Mouse (Mus musculus): Measurements from ENCODE around the gene Wdr17. TPM values are rescaled to one million over a fixed set of nuclear protein-coding genes. Genes with fewer than 3 reads are reported as not detected.

Gene Wdr17
- total and polyA plus RNA-seq, 3 experiments = 0.13 to 0.83 (median 0.64) TPM

GRCm38 (mm10) chr8:54822956-54823355, 64.0 kb downstream of the Wdr17 start:
- dilution Hi-C loops (cut with MboI; ENCODE audit: extremely low pct_ligation_motif_present, extremely low pct_unique_long_range_greater_than_20kb, low sequenced_read_pairs) = no loop called here
- Histone ChIP-seq H3K36me3 (replicated peaks in 1 of 2; ENCODE audit: control insufficient read depth in 1 of 2, insufficient read depth in 1 of 2, low read length in 1 of 2) (no peaks in the 10 kb centered on the region), H3K4me3 (replicated peaks in 1 of 3; ENCODE audit: low read depth in 2 of 3, low read length in 2 of 3, poor library complexity in 1 of 3) (no peak overlapping the region), H3K4me1 (ENCODE audit: control insufficient read depth in 1 of 2, insufficient read depth in 2 of 2) (no peaks in the 10 kb centered on the region), H3K9me3 (replicated peaks; ENCODE audit: low read length) (no peaks in the 10 kb centered on the region), H3K27ac (ENCODE audit: insufficient read depth, low read depth) (no peak overlapping the region), H3K79me2 (replicated peaks; ENCODE audit: control insufficient read depth, extremely low read depth, insufficient read depth, poor library complexity, severe bottlenecking) (no peaks in the 10 kb centered on the region), H3K9ac (ENCODE audit: insufficient read depth, low read depth) (no peak overlapping the region), H3K27me3 (replicated peaks) (no peaks in the 10 kb centered on the region), H3K4me2 (ENCODE audit: insufficient read depth, low read depth, poor library complexity, severe bottlenecking) (no peak overlapping the region)
- in situ Hi-C loops (cut with MboI; ENCODE audit: low pct_ligation_motif_present, low pct_unique_long_range_greater_than_20kb, low sequenced_read_pairs) = no loop called here
- DNase-seq (ENCODE audit: extremely low read depth) = no peak
- TF ChIP-seq SMC3 (IDR thresholded peaks at IDR 0.05; ENCODE audit: low read depth, low read length) (no peak), CHD1 (IDR thresholded peaks at IDR 0.05; ENCODE audit: low read depth, low read length) (no peak), CTCF (conservative IDR thresholded peaks at IDR 0.05 in 1 of 2, IDR thresholded peaks at IDR 0.05 in 1 of 2; ENCODE audit: low read depth in 2 of 2, low read length in 2 of 2) (no peak)

- TF ChIP-seq BHLHE40 (IDR thresholded peaks at IDR 0.05; ENCODE audit: low read depth, low read length) (no peak), EP300 (IDR thresholded peaks at IDR 0.05; ENCODE audit: low read length) (no peak), KAT2A (IDR thresholded peaks at IDR 0.05; ENCODE audit: insufficient replicate concordance, low read length) (no peak), POLR2AphosphoS2 (IDR thresholded peaks at IDR 0.05; ENCODE audit: low read depth, low read length) (no peak), ETS1 (conservative IDR thresholded peaks at IDR 0.05; ENCODE audit: low read depth, low read length) (no peak), SIN3A (IDR thresholded peaks at IDR 0.05; ENCODE audit: low read length) (no peak), RAD21 (IDR thresholded peaks at IDR 0.05; ENCODE audit: low read depth, low read length) (no peak), TCF12 (IDR thresholded peaks at IDR 0.05; ENCODE audit: low read depth, low read length) (no peak), JUND (conservative IDR thresholded peaks at IDR 0.05; ENCODE audit: low read depth, low read length) (no peak), USF1 (IDR thresholded peaks at IDR 0.05; ENCODE audit: low read depth, low read length) (no peak)
- dilution Hi-C loops (cut with MboI; ENCODE audit: extremely low pct_ligation_motif_present, extremely low pct_unique_long_range_greater_than_20kb, low sequenced_read_pairs) = no loop called here
- in situ Hi-C loops (cut with MboI; ENCODE audit: low pct_ligation_motif_present, low pct_unique_long_range_greater_than_20kb, low sequenced_read_pairs) = no loop called here
Measured at GRCm38 (mm10) chr8:54818651-54819050, 68.3 kb downstream of the Wdr17 start.

GRCm38 (mm10) chr8:54808217-54808616, 78.8 kb downstream of the Wdr17 start:
- in situ Hi-C loops (cut with MboI; ENCODE audit: low pct_ligation_motif_present, low pct_unique_long_range_greater_than_20kb, low sequenced_read_pairs) = no loop called here
- Histone ChIP-seq H3K79me2 (replicated peaks; ENCODE audit: control insufficient read depth, extremely low read depth, insufficient read depth, poor library complexity, severe bottlenecking) (no peaks in the 10 kb centered on the region), H3K4me3 (replicated peaks in 1 of 3; ENCODE audit: low read depth in 2 of 3, low read length in 2 of 3, poor library complexity in 1 of 3) (no peak overlapping the region), H3K4me2 (ENCODE audit: insufficient read depth, low read depth, poor library complexity, severe bottlenecking) (no peak overlapping the region), H3K9ac (ENCODE audit: insufficient read depth, low read depth) (no peak overlapping the region), H3K27ac (ENCODE audit: insufficient read depth, low read depth) (no peak overlapping the region), H3K36me3 (replicated peaks in 1 of 2; ENCODE audit: control insufficient read depth in 1 of 2, insufficient read depth in 1 of 2, low read length in 1 of 2) (peaks cover 0 to 2% of the 10 kb centered on the region in 2 experiments), H3K9me3 (replicated peaks; ENCODE audit: low read length) (no peaks in the 10 kb centered on the region), H3K4me1 (ENCODE audit: control insufficient read depth in 1 of 2, insufficient read depth in 2 of 2) (peaks cover 0 to 10% of the 10 kb centered on the region in 2 experiments; a peak in 1 of 4 replicates), H3K27me3 (replicated peaks) (no peaks in the 10 kb centered on the region)
- DNase-seq (ENCODE audit: extremely low read depth) = peak; percentile 28
- dilution Hi-C loops (cut with MboI; ENCODE audit: extremely low pct_ligation_motif_present, extremely low pct_unique_long_range_greater_than_20kb, low sequenced_read_pairs) = no loop called here
- TF ChIP-seq NELFE (IDR thresholded peaks at IDR 0.05; ENCODE audit: low read depth, low read length) = no peak
- TF ChIP-seq EP300 (IDR thresholded peaks at IDR 0.05; ENCODE audit: low read length) = peak; percentile 46; the same call in 1 of the 2 replicates
- TF ChIP-seq MYC (IDR thresholded peaks at IDR 0.05; ENCODE audit: low read depth, low read length) = peak; percentile 66; the same call in 1 of the 2 replicates
- peak; percentile 68 for TF ChIP-seq BHLHE40 (IDR thresholded peaks at IDR 0.05; ENCODE audit: low read depth, low read length)

More at GRCm38 (mm10) chr8:54818651-54819050, 68.3 kb downstream of the Wdr17 start:
- no peak overlapping the region for H3K4me3 ChIP-seq (replicated peaks in 1 of 3; ENCODE audit: low read depth in 2 of 3, low read length in 2 of 3, poor library complexity in 1 of 3)
- H3K27ac ChIP-seq (ENCODE audit: insufficient read depth, low read depth) = no peak overlapping the region
- H3K36me3 ChIP-seq (replicated peaks in 1 of 2; ENCODE audit: control insufficient read depth in 1 of 2, insufficient read depth in 1 of 2, low read length in 1 of 2) = no peaks in the 10 kb centered on the region
- H3K9me3 ChIP-seq (replicated peaks; ENCODE audit: low read length) = no peaks in the 10 kb centered on the region
- DNase-seq (ENCODE audit: extremely low read depth) = no peak
- no peaks in the 10 kb centered on the region for H3K4me1 ChIP-seq (ENCODE audit: control insufficient read depth in 1 of 2, insufficient read depth in 2 of 2)
- H3K79me2 ChIP-seq (replicated peaks; ENCODE audit: control insufficient read depth, extremely low read depth, insufficient read depth, poor library complexity, severe bottlenecking) = no peaks in the 10 kb centered on the region
- no peaks in the 10 kb centered on the region for H3K27me3 ChIP-seq (replicated peaks)
- H3K4me2 ChIP-seq (ENCODE audit: insufficient read depth, low read depth, poor library complexity, severe bottlenecking) = no peak overlapping the region
- no peak overlapping the region for H3K9ac ChIP-seq (ENCODE audit: insufficient read depth, low read depth)

All from CH12.LX (cell line).